Mouse (Mus musculus): ENCODE measurements at regions not wholly inside any gene's neighbourhood (a gene's known extent, or its start where the extent isn't known, plus 50 kb on each side); places are given as distances from the start of the nearest gene placed in this dataset.

DNA sequence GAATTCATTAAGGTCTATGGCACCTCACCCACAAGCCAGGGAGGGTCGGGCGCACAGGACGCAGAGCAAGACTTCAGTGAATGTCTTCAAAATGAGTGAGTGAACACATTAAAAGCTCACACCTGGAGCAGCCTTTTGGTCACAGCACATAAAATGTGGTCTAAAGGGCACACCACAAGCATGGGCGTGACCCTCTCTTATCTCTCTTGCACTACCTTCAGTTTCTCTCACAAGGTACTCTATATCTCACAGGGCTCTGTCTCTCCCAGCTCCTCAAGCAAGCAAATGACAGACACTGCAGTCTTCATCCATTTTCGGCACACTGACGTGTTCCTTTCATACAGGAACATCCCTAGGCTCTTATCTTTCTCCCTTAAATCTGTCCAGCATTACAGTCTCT lies 444.0 kb downstream of the Slc16a7 start:
- ATAC-seq (replicated peaks in 1 of 2; ENCODE audit: insufficient read depth in 1 of 2, low FRiP score in 2 of 2, low TSS enrichment in 1 of 2, low read depth in 1 of 2, poor library complexity in 2 of 2, severe bottlenecking in 2 of 2), result no peak

- no peak for ATAC-seq (replicated peaks in 1 of 2; ENCODE audit: insufficient read depth in 1 of 2, low FRiP score in 2 of 2, low TSS enrichment in 1 of 2, low read depth in 1 of 2, poor library complexity in 2 of 2, severe bottlenecking in 2 of 2)
Measured at GRCm38 (mm10) chr10:124942214-124942613, 447.1 kb downstream of the Slc16a7 start.

- ATAC-seq (replicated peaks in 1 of 2; ENCODE audit: insufficient read depth in 1 of 2, low FRiP score in 2 of 2, low TSS enrichment in 1 of 2, low read depth in 1 of 2, poor library complexity in 2 of 2, severe bottlenecking in 2 of 2), result no peak
Measured at GRCm38 (mm10) chr10:124927218-124927617, 462.0 kb downstream of the Slc16a7 start.

GRCm38 (mm10) chr10:124900044-124900443 lies 489.2 kb downstream of the Slc16a7 start:
- ATAC-seq (replicated peaks in 1 of 2; ENCODE audit: insufficient read depth in 1 of 2, low FRiP score in 2 of 2, low TSS enrichment in 1 of 2, low read depth in 1 of 2, poor library complexity in 2 of 2, severe bottlenecking in 2 of 2), result no peak

DNA sequence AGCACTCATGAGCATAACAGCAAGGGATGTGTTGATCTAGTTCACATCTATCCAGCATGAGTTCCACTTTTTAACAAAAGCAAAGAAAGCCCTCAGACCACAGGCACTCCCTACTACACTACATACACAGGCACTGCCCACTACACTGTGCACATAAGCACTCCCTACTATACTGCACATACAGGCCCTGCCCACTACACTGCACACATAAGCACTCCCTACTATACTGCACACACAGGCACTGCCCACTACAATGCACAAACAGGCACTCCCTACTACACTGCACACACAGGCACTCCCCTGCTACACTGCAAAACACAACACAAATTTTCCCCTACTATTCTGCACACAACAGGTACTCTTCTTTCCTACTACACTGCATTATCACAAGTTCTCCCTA lies 510.7 kb downstream of the Slc16a7 start:
- no peak for ATAC-seq (replicated peaks in 1 of 2; ENCODE audit: insufficient read depth in 1 of 2, low FRiP score in 2 of 2, low TSS enrichment in 1 of 2, low read depth in 1 of 2, poor library complexity in 2 of 2, severe bottlenecking in 2 of 2)

DNA sequence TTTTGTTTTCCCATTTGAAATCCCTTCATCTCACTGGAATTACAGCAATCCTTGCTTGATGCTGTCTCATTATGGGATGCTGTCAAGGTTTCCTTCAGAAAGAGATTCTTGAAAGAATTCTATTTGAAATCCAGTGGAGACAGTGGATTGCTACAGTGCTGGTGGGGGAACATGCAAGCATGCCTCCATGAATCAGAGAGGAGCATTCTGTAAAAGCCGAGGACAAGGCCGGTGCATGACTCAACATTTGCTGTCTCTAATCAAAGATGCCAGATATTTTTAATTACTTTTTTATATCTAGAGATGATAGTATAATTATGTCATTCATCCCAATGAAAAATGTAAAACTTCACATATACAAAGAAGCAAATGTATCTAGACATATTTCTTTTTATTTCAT lies 511.6 kb downstream of the Slc16a7 start:
- no peak for ATAC-seq (replicated peaks in 1 of 2; ENCODE audit: insufficient read depth in 1 of 2, low FRiP score in 2 of 2, low TSS enrichment in 1 of 2, low read depth in 1 of 2, poor library complexity in 2 of 2, severe bottlenecking in 2 of 2)

DNA sequence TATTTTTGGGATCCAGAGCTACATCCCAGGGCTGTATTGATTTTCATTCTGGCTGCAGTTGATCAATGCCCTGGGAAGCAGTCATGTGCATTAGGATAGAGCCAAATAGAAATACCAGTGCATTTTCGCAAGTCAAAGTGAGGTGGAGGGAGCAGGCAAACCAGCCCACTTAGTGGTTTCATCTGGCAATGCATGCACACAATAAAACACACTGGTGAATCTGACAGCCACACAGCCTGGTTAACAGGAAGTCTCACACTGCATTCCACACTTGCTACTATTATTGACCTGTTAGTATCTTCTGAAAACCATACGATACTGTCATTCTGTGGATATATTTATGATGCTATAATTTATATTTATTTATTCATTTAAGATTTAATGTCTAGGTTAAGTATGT lies 517.1 kb downstream of the Slc16a7 start:
- ATAC-seq (replicated peaks in 1 of 2; ENCODE audit: insufficient read depth in 1 of 2, low FRiP score in 2 of 2, low TSS enrichment in 1 of 2, low read depth in 1 of 2, poor library complexity in 2 of 2, severe bottlenecking in 2 of 2), result peak; percentile 75 to 77; a peak in 2 of 4 replicates

DNA sequence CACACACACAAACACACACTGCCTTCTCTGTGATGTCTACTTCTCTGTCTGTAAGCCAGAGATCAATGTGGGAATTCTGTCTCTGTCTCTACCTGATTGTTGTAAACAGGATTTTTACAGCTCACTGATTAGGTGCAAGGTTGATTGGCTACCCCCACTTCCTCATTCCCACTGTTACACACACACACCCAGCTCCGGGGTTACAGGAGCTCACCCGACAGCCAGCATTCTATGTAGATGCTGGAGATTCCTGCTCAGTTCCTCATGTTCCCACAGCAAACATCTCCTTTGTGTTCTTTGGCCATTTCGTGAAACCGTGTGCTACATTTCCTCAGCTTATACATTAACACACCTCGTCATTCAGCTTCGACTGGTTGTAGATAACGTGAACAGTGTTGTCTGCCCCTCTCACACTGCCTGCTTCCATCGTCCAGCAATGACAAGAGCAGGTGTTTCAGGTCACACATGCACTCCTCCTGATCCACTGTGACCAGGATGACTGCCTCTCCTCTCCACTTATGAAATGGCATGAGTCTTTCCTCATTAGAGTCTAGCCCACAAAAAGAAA lies 546.6 kb downstream of the Slc16a7 start:
- ATAC-seq (replicated peaks in 1 of 2; ENCODE audit: insufficient read depth in 1 of 2, low FRiP score in 2 of 2, low TSS enrichment in 1 of 2, low read depth in 1 of 2, poor library complexity in 2 of 2, severe bottlenecking in 2 of 2), result no peak

GRCm38 (mm10) chr10:124833930-124834329 lies 555.3 kb downstream of the Slc16a7 start:
- no peak for ATAC-seq (replicated peaks in 1 of 2; ENCODE audit: insufficient read depth in 1 of 2, low FRiP score in 2 of 2, low TSS enrichment in 1 of 2, low read depth in 1 of 2, poor library complexity in 2 of 2, severe bottlenecking in 2 of 2)

- ATAC-seq (replicated peaks in 1 of 2; ENCODE audit: insufficient read depth in 1 of 2, low FRiP score in 2 of 2, low TSS enrichment in 1 of 2, low read depth in 1 of 2, poor library complexity in 2 of 2, severe bottlenecking in 2 of 2), result no peak
Measured at GRCm38 (mm10) chr10:124803997-124804614, 585.2 kb downstream of the Slc16a7 start.

All from hematopoietic stem cell, adult 5-6 weeks (primary cell).